Mouse (Mus musculus) heart, adult 2 months (tissue): ENCODE results near the gene Ctrl.

ENCODE experiments used
- CTCF ChIP-seq: fragments of 200-600 bp; IDR thresholded peaks from 2 replicates; pipeline ENCODE4 v1.8.1; 2022; ENCODE audit warnings: antibody characterized with exemption, mild to moderate bottlenecking, moderate library complexity
- POLR2A ChIP-seq: fragments of 200-500 bp; IDR thresholded peaks from 2 replicates; pipeline ENCODE4 v1.6.1; 2011; ENCODE audit warnings: mild to moderate bottlenecking, low read depth, low read length, control low read depth; ENCODE audit not compliant: insufficient read depth

DNA sequence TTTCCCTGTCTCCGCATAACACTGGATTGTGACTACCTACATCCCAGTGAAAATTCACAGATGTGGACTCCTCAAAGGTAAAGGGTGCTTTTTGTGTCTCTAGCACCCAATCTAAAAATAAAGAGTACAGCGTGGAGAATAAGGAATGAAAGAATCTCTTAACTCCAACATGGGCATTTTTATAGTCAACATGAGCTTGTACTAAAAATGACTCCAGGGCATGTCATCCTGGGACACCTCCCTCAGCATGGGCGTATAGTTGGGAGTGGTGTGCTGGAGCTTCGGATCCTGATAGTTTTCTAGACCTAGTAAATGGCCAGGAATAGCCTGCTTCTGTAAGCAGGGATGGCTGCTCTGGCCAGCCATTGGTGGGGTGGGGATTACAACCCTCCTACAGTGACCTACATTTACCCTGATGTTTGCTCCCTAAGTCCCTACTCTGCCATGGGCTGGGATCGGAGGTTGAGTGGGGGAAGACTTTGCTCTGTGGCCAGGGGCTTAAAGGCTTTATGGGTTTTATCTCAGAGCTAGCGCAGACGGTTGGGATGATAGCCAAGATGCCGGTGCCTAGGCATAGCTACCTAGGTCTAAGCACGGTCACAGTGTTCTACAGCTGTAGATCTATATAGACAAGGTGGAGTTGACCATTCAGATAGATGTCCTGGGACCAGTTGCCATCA, 35.7 kb downstream of the Ctrl start:
- no peak for TF ChIP-seq CTCF
- TF ChIP-seq POLR2A = no peak
